Mouse (Mus musculus): ENCODE measurements at regions not wholly inside any gene's neighbourhood (a gene's known extent, or its start where the extent isn't known, plus 50 kb on each side); places are given as distances from the start of the nearest gene placed in this dataset.

DNA sequence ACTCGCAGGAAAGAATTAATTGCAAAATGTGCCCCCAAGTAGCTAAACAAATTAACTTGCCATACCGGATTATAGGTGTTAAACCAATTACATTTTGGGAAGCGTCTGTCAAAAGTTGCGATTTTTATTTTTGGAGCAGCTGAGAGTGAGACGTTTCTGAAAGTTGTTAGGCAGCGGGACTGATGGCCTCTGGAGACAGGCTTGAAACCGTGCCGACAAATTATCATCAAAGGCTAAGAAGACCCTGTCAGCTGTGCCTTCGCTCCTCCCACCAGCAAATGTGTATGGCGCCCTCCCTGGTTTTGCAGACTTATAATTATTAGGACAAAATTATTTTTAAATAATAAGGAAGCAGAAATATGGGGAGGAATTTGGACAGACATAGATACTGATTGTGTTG is 161.5 kb upstream of the Zfp64 start:
- DNase-seq, result no peak

DNA sequence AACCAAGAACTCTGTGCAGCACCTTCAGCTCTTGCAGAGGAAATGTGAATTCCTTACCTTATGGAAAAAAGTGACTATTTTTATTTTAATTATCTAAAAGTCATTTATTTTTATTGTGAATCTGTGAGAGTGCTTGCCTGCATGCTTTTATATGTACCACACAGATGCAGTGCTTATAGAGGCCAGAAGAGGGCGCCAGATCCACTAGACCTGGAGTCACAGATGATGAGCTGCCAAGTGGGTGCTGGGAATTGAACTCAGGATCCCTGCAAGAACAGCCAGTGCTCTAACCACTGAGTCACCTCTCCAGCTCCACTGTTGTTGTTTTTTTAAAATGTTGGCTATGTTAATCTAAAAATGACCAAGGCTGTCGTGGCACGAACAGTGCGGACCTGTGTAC is 153.7 kb upstream of the Zfp64 start:
- no peak for DNase-seq

DNA sequence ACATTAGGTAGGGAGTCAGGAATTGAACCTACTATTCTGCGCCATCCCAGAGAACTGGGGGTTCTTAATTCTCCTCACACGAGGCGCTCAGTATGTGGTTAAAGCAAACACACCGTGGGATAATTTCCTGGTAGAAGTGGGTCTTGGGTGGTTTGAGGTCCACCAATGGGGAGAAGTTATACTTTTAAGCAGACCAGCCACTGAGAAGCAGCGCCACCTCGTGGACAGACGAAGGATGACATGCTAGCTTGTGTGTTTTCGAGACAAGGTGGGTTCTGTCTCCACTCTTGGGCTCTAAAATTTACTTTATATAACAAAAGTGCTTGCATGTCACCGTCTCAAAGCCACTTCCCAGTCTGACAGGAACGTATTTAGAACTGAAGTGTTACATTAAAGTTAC is 152.7 kb upstream of the Zfp64 start:
- peak; percentile 59 for DNase-seq

DNA sequence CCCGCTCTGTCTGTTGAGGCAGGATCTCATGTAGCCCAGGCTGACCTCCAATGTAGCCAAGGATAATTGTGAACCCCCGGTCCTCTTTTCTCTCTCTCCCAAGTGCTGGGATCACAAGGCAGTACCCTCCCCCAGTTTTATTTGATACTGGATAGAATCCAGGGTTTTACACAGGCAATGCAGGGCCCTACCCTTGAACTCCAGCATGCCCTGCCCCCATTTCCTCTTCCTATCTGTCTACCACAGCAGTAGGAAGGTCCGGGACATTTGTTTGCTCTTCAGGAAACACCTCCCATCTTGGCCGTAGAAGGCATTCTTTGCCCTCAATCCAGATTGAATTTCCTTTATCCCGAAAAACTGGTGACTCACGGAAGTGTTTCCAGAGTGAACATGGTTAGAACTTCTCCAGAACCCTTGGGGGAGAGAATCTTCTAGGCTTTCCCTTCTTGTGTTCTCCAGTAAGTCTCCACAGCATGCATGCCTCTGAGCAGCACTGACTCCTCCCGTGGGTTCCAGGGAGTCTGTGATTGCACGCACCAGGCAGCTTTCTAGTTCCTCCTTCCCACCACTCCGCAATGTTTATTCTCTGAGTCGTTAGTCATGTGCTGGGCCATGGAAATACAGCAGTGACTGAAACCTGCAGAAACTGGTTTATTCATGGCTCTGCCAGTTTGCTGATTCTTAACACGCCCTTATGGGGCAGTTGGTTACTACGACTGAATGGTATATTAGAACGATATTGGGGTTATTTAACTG is 146.3 kb upstream of the Zfp64 start:
- peak; percentile 11 for DNase-seq

DNA sequence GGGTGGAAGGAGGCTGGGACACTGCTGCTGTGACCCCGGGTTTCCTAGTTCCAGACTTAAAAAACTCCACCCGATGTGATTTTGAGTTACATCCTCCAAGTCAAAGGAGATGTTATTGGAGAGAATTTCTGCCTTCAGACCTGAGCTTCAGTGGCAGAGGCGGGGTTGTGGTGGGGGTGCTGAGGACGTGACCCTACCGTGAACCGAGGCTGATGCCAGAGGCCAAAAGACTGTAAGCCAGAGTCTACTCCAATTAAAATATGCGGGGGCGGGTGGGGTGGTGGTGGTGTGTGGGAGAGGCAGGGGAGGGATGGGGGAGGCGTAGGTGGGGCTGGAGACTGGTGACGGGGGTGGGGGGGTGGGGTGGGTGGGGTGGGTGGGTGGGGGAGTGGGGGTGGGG is 145.1 kb upstream of the Zfp64 start:
- no peak for DNase-seq

DNA sequence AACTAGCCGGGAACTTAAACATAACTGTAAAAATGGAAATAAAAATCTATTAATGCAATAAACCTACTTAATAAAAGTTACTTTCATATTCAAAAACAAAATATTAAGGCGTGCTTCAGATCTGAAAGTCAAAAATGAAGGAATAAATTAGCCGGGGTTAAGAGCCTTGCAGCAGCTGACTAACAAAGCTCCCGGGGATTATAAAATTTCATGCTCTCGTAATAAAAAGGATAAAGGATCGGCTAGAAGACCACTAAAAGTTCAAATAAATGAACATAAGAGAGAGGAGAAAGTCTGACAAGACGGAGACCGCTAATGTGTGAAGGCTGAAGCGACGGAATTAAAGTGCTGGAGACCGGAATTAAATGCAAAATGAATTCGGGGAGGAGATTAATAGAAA is 144.3 kb upstream of the Zfp64 start:
- no peak for DNase-seq

DNA sequence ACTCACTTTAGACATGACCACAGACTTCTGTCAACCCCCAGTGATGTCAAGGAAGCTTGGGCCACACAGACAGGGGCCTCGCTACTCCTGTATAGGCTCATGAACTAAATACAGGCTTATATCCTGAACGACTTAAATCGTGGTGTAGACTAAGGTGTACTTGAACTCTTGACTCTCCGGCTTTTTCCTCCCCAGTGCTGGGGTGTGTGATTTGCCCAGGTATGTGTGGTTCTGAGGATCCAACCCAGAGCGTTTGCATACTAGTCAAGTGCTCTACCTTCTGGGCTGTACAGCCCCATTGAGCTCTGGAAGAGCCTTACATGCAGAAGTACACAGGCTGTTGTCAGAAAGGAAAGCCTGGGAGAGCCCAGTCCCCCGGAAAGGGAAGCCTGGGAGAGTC is 143.2 kb upstream of the Zfp64 start:
- DNase-seq, result no peak

DNA sequence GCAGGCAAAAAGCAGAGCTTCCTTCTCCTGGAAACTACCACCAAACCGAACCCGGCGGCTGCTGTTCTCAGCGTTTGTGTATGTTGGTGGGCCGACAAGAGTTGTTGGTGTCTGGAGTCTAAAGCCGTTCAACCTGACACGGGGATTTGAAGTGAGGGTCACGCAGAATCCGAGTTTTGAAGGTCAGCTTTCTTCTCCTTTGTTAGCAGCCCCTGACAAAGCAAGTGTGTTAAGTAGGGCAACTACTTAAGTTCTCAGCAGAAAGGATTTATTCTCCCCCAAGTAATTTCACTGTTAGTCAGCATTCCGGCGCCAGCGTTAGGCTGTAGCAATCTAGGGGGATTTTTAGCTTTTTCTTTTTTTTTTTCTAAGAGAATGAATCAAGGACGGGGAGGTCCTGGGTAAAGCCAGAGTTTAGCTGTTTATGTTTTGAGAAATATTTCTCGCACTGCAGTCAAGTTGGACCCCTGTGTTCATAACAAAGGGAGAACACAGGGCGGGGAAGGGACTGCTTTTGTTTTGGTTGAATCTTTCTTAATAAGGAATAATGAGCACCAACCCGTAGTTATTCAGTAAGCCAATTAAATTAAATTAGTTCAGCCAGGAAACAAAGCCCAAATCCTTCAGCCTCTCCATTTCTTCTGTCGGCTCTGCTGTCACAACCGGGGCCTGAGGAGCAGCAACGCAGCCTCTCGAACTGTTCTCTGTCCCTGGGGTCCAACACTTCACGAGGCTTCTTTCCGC is 138.8 kb upstream of the Zfp64 start:
- DNase-seq, result no peak

DNA sequence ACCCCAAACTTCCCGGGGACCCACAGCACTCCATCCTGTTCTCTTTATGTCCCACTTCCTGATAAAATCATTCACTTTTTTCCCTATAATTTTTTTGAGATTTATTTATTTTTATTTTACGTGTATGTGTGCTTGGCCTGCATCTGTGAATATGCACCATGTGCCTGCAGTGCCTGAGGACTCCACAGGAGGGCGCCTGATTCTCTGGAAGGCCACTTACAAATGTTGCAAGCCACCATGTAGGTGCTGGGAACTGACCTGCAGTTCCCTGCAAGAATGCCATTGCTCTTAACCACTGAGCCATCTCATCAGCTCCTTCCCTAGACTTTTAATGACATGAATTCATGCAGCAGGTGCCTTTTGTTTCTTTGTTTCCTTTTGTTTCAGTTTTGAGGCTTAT is 134.9 kb upstream of the Zfp64 start:
- DNase-seq, result no peak

DNA sequence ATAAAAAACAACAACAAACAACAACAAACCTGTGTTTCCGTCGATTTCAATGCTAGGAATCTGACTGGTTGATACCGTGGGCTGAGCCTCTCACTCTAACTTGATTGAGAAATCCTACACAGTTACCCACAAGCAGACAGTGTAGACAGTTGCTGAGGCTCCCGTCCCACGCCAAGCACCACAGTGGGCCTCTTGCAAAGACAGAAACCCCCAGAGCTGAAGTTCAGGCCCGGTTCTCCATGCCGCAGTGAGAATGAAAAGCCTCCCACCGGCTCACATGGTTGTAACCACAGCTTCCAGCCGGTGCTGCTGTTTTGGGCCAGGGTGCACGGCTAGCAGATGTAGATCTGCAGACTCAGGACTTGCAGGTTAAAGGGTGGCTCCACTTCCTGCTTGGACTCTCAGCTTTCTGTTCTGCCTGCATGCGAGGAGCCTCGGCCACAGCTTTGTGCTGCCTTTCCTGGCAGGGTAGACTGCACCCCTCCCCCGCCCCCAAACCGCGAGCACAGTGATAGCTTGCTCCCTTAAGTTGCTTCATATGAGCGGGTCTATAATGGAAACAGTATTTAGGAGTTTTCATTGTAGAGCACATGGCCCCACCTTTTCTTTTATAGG is 133.6 kb upstream of the Zfp64 start:
- DNase-seq, result peak; percentile 6

DNA sequence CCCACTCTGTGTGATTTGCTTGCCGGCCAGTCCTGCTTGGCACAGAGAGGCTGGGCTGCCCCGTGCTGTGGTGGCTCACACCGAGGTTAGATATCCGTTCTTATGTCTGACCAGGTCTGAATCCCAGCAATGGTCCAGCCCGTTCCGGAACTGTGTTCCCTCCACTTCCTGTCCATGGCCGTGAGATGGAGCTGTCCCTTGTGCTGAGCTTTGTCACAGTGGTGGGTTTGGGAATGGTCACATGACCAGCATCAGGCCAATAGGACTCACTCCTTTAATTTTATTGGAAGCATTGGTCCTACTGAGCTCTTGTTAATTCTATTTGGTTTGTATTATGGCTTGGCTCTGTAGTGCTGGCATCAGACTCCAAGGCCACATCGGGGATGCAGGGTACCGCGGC is 132.9 kb upstream of the Zfp64 start:
- DNase-seq, result no peak

DNA sequence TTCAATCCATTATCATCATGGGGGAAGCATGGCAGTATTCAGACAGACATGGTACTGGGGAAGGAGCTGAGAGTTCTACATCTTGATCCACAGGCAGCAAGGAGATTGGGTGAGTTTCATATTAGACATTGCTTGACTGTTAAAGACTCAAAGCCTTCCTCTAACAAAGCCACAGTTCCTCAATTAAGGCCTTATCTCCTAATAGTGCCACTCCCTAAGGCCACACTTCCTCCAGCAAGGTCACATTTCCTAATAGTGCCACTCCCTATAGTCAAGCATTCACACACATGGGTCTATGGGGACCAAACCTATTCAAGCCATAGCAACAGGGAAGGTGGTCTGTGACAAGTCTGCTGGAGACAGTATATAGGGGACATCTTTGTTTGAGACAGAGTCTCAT is 115.9 kb upstream of the Zfp64 start:
- no peak for DNase-seq

DNA sequence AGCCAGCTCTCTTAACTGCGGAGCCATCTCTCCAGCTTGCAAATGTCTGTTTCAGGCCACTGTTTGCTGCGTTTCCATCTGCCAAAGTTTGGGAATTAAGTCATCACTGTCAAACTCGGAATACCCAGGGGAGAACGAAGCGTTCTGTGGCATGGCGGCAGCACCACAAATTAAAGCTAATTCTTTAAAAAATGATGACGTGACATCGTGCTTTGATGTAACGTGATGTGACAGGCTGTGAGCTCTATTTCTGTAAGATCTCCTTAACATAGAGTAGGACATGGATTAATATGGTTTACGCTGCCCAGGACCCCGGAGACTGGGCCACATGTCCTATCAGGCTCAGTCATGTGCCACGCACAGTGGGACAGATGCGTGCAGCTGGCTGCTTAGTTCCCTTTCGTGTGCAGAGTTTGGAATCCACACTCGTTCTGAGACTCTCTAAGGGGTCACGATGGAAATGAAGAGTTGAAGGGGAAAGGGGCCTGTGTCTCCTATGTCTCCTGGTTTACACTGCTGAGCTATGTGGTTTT is 109.8 kb upstream of the Zfp64 start:
- DNase-seq, result peak; percentile 9

DNA sequence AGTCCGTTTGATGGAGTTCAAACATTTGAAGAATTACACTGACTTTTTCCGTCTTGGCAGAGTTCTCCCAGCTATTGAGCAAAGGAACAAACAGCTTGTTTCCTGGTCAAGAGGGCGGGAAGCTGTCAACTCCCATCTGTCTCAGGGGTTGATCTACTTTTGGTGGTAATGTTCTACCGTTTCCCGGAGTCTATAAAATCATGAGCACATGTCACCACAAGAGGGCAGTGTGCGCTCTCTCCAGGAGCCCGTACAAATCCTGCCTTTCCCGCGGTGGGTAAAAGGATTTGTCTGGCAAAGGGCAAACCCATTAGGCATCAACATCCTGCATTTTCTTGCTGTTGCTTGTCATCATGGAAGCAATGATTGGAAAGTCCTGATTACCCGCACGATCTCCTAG is 106.1 kb upstream of the Zfp64 start:
- peak; percentile 89 for DNase-seq

DNA sequence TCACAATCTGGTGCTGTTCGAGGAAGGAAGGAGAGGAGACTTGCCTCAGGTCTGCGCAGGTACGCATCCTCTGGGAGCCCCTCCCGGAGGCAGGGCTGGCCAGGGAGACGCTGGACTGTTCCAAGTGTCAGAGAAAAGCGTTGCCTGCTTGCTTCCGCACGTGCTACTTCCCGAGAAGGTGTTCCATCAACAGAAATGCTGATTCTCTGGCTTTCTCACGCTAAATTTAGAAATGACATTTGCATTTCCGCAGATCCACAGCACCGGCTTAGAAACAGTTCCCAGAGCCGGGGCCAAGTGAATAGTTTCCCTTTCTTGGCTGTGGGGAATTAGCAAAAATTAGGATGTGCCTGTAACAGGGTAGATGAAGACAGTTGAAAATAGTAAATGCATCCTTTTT is 105.1 kb upstream of the Zfp64 start:
- DNase-seq, result peak; percentile 12

DNA sequence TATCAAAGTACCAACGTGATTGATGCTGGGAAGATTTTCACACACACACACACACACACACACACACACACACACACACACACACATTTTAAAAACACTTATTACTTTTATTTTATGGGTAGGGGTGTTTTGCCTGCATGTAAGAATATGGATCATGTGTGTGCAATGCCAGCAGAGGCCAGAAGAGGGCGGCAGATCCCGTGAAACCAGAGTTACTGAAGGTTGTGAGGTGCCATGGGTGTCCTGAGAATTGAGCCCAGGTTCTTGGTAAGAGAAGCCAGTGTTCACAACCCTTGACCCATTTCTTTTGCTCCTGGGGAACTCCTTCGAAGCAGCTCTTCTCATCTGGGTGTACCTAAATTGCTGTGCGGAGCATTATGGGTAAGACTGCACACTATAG is 102.4 kb upstream of the Zfp64 start:
- DNase-seq, result no peak

DNA sequence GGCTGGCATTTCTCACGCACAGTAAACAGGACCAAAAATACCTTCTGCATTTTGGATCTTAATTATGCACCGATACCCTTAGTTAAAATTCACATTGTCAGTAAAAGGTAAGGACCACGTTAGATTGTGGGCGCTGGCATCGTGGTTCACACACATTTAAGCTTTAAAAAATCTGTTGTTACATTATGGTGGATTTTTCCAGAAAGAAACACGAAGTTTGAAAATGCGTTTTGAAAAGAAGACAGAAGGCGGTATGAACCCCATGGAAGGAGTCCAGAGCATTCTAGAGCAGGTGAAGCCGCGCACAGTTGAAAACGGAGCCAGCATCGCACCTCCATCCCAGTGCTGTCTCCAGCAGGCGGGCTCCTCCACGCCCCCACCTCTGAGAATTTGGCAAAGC is 94.6 kb upstream of the Zfp64 start:
- no peak for DNase-seq

DNA sequence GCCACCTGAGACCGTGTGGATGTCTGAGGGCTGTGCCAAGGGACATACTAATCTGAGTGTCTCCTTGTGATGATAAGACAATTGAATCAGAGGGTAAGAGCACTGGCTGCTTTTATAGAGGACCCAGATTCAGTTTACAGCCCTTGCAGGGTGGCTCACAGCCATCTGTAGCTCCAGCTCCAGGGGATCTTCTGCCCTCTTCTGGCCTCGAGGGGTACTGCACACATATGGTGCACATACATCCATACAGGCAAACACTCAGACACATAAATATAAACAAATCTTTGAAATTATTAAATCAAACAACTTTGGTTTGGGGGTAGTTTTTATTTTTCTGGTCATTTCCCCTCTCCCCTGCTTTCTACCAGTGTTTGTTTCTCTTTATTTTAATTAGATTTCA is 86.4 kb upstream of the Zfp64 start:
- DNase-seq, result no peak

DNA sequence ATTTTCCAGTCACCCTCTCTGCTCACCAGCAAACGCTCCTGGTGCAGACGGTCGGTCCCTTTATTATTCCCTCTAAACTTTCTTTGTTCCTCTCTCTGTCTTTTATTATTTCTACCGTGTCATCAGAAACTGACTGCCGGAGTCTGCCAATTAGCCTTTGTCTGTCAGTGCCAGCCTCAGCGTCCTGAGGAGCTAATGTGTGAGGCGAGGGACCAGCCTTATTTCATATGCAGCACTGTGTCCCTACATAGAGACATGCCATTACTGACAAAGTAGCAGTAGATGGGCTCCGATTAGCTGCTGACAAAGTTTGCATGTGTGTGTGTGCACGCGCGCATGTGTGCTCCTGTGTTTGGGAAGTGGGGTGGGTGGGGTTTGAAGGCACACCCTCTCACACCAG is 82.6 kb upstream of the Zfp64 start:
- no peak for DNase-seq

DNA sequence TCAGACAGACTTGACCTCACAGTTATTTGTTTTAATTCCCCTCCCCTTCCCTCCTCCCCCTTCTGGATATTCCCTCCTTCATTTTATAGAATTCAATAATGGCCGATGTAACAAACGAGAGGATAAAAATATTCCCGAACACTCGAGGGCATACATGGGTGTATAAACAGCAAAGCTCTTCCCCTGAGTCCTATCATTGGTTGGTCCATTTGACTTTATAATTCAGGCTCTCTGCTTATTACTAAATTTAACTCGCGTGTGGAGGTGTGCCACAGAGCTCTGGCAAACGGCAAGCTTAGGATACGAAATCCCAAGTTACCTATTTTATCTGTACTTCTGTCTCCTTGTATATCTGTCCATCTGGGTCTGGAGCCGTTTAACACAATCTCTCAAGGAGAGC is 82.1 kb upstream of the Zfp64 start:
- DNase-seq, result no peak

DNA sequence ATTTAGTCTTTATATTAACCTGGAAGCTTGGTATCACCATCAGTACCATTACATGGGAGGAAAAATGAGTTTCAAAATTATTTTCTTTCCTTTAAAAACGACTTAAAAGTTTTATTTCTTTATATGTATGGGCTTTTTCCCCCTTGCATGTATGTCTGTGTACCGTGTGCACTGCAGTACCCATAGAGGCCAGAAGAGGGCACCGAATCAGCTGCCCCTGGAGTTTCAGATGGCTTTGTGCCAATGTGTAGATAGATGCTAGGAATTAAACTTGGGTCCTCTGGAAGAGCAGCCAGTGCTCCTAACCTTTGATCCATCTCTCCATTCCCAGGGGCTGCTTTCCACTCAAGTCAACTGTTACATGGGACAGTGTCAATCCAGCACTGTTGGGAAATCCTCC is 79.9 kb upstream of the Zfp64 start:
- peak; percentile 36 for DNase-seq

DNA sequence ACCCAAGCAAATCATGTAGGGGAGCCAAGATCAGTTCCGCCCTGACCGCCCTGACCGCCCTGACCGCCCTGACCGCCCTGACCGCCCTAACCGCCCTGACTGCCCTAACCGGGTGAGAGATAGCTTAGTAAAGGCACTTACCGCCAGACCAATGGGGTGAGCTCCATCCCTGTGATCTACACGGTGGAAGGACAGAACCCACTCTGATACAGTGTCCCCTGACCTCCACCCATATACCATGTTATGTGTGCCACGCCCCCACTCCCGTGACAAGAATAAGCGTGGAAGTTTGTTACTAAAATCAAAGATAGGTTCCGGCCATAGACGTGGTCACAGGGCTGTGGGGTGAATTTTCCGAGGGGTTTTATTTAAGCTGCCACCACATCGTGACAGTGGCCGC is 78.6 kb upstream of the Zfp64 start:
- no peak for DNase-seq

DNA sequence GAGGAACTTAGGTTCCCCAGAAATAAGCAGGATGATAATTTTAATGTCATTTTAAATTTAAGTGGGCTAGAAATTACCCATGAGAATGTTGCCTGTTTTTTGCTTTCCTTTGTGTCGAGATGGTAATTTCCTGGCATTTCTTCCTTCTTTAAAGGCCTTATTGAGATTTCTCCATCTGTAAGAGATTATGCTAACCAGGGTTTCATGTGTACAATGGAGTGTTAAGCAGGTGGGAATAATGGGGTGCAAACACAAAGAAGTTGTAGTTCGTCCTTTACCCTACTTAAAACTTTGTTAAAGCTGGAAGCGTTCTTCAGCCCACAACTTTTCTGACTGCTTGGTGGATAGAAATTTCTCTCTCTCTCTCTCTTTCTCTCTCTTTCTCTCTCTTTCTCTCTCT is 77.8 kb upstream of the Zfp64 start:
- no peak for DNase-seq

DNA sequence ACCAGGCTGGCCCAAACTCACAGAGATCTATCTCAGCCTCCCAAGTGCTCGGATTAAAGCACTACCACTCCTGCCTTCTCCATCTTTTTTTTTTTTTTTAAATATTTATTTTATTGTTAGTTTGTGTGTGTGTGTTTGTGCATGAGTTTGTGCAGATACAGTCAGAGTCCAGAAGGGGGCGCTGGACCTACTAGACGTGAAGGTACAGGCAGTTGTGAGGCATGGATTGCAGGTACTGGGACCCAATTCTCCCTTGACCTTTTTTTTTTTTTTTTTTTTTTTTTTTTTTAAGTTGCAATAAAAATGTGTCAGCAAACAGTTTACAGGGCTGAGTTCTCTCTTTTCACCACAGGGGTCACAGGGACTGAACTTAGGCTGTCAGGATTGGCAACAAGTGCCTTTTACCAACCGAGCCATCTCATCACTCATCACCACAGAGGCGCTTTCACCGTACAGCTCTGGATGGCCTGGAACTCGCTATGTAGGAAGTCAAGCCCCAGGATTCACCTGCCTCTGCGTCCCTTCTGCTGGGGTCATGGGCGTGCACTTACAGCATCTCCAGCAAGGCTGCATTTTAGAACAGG is 73.2 kb upstream of the Zfp64 start:
- peak; percentile 49 for DNase-seq
